Mouse (Mus musculus) 416B (cell line): ENCODE data around the gene Trpm5.
A peak's percentile ranks its signal among the peaks of the same experiment; 100 is the strongest.

ENCODE experiments used
- DNase-seq: peaks from one replicate; pipeline ENCODE4 v3.0.0; 2011; ENCODE audit warnings: low read depth

The Trpm5 gene

DNA sequence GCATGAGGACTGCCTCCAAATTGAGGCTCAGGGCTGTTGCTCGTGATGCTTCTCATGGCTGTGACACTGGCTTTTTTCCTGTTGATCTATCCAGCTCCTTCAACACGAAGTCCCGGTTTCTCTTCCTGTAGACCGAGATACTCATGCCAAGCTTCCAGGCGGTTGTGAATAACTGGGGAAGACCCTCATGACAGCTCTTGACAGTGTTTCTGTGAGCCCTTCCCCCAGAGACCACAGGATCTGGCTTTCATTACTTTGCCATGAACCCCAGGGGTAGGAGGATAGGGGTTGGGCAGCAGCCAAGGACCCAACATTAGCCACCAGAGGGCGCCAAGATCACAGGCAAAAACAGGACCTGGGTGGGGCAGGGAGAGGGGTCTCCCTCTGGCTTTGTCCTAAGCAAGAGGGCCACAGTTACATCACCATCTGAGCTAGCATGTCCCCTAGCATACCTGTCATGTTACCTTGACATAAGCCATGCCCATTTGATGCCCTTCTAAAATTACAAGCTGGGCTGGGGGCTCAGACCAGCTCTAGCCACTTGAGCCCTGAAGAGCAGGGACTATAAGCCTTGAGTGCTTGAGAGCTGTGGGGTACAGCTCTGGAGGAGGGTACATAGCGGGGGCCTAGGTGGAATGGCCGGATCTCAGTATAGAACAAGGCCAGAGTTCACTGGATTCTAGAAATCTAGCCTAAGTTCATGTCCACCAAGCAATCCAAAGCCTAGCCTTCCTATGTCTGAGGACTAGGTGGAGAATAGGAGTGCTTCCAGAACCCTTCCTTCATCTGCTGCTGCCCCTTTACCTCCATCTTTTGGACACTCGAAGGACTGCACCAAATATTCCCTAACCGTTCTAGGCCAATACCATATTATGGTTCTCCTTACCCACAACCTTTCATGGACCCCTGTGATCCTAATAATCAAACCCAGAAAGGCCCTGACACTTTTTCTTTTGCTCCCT is at the start of gene Trpm5:
Trpm5 (minus strand) TSS at position 51 of the 962 bp plus-strand sequence.
- DNase-seq: peak; percentile 38

DNA sequence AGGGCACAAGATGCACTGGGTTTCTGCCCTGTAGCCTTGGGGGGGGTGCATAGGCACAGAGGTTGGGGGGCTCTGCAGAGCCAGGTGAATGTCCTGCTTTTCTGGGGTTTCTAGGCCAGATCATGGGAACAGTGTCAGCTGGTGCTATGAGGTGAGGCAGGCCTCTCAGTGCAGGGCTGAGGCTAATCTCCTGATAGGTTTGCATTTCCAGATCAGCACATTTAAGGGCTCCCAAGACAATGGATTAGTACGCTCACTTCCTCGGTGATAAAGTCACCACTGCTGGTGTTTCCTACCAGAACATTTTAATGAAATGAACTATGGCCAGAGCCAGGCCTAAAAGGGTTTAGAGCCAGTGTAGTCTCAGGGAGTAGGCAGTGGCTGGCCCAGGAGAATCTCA is 48.2 kb upstream of the Trpm5 start:
- DNase-seq: no peak

DNA sequence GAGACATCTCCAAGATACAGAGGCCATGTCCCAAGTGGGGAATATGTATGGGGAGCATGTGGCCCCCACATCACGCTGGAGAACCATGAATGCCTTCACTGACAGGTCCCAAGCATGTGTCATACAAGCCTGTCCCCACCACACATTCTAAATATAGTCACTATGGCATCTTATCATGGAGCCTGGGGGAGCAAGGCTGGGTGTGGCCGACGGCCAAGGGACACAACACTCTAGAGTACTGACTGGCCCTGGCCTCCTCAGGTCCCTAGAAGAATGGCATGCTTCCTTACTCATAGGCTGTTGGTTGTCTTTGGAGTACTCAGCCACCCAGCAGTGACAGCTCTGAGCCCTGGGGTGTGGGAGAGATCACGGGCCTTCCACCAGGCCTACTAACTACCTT is 45.5 kb upstream of the Trpm5 start:
- no peak for DNase-seq

DNA sequence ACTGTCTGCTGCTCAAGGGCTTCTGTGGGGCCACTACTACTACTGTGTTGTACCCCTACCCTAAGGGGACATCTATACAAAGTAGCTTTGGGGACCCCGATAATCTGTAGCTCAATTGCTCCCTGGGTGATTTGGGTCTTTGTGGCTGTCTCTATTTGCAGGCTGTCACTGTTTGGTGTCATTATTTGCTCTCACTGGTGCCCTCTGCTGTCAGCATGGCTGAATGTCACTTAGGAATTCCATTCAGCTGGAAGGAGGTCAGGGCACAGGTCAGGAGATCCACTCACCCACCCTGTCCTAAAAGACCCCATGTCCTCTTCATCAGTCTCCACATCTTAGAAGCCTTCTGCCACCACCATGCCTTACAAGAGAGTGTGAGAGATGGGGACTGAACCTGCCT is 44.3 kb upstream of the Trpm5 start:
- DNase-seq: peak; percentile 42

DNA sequence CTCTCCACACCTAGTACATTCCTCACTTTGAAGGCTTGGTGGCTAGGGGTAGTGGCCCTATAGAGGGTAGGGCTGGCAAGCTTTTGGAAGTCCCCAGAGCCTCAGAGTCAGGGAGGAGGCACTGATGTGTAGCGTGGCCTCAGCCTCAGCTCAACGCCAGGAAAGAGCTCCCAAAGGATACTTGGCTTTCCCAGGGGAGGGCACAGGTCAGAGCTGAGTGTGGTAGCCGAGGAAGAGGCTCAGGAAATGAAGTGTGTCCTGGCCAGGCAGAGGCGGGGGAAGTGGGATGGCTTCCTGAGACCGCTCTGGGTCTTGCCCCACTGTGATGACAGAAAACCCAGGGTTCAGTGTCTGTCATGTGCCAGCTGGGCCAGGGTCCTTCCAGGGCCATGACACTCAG is 42.1 kb upstream of the Trpm5 start:
- DNase-seq: no peak

DNA sequence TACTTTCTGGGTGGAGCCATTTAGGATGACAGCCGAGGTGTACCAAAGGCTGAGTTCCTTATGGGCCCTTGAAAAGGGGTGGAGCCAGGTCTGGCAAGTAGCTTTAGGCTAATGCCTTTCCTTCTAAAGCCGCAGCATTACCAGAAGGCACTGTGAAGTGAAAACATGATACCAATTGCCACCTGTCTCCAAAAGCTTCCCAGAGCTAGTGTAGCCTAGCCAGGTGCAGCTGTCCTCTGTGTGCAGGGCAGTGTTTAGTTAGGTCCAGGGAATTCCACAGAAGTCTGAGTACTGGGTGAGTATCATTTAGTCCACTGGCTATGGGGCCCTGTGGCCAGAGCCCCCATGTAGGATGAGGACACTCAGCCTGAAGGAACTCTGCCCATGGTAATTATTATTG is 41.7 kb upstream of the Trpm5 start:
- no peak for DNase-seq

DNA sequence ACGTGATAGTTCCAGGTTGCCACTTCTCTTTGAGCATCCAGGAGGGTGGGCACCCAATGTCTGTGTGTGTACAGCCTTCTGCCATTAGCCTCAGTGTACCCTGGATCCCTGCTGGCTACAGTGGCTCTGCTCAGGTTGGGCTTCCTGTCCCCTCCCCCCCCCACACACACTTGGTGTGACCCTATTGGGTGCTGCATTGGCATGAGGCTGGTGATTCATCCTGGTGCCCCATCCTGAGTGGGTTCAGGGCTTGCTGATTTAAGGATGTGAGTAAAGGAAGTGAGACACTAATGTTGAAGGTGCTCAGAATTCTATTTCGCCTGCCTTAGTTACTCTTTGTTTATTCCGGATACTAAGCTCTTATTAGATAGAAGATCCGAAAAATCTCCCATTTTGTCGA is 38.4 kb upstream of the Trpm5 start:
- DNase-seq: peak; percentile 81

DNA sequence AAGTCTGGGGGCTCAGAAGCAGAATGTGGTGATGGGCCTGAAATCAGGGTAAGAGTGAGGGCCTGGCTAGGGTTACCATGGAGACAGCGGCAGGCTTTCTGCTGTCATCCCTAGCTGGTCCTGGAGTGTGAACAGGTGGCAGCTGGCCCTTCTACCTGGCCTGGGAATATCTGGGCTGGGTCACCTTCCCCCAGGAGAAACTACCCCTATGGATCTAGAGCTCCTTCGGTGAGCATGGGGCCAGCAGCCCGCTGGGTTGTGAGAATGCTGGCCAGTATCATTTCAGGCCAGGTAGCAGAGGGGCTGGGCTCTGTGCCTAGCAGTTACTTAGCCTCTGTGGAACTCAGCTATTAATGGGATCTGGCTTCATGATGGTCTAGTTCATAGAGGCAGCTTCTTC is 30.5 kb upstream of the Trpm5 start:
- DNase-seq: no peak

DNA sequence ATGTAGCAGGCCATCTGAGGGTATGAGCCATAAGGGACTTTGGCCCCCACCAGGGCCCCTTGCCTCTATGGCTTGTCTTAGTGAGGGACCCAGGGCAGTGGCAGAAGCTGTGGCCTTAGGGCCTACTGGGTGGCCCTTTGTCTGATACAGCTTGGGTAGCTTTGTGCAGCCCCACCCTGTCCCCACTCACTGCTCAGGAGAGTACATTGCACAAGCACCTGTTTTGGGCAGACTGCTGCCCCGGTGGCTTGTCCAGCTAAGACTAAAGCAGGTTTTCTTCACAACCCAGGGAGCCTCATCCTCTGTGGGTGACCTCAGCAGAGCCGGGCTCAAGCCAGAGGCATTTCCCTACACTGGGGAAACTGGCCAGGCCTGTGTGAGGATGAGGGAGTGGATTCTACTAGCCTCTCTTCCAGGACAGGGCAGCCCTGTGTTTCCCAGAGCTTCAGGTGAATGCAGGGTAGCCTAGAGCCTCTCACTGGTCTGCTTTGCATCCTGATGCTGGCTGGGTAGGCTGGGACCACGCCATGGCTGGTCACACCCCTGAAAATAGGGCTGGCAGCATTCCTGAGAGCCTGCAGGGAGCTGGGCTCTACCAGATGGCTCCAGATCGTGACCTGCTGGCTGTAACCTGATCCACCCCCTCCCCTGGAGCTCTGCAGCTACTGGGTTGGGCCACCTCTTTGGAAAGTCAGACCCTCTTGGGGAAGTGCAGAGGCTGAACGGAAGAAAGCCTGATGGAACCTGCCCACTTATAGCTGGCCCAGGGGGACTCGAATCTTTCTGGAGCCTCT is 29.6 kb upstream of the Trpm5 start:
- no peak for DNase-seq

DNA sequence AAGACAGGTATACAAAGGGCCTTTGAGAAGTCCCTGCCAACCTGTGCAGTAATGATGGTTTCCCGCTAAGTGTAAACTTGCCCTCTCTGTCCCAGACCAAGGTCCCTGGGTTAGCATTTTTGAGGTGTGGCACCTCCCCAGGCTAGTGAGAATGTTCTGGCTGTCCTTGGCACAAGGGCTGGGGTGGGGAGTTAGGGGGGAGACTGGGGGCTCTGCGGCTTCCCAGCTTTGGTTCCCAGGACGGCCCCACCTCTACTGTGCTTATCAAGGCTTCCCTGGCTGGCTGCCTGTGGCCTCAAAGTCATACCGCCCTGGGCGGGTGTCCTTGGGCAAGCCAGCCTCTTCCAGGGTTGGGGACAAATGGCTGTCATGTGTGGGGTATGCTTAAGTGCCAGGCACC is 27.7 kb upstream of the Trpm5 start:
- no peak for DNase-seq

DNA sequence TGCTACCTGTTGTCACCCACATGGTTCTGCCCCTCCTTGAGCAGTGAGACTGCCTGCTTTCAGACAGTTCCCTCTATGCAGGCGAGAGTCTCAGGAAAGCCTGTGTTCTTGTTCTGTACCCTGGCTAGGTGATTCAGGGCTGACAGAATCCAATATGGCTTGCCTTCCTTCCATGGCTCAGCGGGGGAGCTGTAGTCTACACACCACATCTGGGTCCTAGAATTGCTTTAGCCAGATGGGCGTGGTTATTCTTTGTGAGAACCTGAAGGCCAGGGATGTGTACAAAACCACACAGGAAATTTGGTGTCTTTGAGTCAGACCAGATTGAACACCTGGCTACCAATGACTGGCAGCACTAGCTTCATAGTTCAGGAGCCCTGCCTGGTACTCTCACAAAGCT is 25.4 kb upstream of the Trpm5 start:
- DNase-seq: peak; percentile 13

DNA sequence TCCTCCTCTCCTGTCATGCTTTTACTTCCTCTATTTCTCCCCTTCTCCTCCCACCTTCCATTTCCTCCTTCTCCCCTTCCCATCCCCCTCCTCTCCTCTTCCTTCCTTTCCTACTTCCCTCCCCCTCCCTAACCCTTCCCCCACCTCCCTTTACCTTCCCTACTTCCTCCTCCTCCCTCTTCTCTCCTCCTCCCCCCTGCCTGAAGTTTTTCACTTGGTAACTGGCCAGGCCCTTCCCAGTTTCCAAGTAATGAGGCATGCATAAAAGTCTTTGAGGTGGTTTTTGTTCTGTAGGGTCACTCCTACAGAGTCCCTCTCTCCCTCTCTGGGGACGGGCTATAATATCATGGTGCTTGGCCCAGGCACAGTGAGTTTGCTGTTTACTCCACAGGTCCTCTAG is 25.0 kb upstream of the Trpm5 start:
- DNase-seq: no peak

DNA sequence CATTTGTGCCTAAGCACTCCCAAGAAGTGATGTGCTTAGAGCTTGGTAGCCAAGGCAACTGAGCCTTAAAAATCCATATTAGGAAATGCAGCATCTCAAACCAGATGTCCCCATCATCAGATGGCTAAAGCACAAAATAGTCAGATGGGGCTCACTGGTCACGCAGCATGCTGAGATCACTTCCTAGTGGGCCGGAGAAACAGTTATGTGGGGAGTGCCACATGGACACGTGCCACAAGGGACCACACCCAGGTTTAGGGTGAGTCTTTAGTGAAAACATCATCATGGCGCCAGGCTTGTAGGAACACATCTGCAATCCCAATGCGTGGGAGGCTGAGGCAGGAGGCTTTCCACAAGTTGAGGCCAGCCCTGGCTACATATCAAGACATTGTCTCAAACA is 22.1 kb upstream of the Trpm5 start:
- no peak for DNase-seq

DNA sequence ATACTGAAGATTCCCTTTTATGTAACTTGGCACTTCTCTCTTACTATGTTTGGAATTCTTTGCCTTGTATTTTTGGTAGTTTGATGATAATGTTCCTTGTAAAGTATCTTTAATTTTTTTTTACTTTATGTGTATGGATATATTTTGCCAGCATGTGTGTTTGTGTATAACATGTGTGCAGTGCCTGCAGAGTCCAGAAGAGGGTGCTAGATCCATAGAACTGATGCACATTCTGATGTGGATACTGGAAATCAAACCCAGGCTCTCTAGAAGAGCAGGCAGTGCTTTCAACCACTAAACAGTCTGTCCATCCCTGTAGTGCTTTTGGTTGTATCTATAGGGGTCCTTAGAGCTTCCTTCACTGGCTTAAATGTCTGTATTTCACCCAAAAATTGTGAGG is 20.3 kb upstream of the Trpm5 start:
- no peak for DNase-seq

DNA sequence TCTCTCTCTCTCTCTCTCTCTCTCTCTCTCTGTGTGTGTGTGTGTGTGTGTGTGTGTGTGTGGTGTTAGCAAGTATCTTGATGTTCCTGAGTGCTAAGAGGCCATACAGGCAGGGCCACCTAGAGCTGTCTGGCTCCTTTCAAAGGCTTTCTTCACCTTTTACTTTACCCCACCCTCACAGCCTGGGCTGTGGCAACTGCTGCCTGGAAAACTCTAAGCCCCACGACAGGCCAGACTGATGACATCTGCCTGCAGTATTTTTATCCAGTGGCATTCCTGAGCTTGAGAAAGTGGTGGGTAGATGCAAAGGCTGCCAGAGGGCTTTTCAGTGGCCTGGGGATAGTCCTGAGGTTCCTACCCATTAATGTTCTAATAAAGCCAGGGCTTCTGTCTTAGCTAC is 18.0 kb upstream of the Trpm5 start:
- DNase-seq: no peak

DNA sequence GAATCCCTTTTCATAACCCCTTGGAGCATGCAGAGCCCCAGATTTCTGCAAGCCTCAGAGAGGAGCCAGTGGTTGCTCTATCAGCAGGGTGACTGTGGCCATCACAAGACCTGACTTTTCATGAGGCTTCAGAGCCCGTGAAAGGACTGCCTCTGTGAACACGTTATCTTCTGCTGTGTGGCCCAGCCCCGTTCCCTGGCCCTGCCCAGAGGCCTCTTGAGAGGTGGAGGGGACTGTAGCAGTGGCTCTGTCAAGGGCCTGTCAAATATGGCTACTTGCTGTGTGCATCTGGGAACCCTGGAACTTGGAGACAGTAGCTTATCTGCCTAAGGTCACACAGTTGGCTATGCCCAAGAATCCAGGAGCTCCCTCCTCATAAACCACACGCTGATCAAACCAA is 17.3 kb upstream of the Trpm5 start:
- no peak for DNase-seq

DNA sequence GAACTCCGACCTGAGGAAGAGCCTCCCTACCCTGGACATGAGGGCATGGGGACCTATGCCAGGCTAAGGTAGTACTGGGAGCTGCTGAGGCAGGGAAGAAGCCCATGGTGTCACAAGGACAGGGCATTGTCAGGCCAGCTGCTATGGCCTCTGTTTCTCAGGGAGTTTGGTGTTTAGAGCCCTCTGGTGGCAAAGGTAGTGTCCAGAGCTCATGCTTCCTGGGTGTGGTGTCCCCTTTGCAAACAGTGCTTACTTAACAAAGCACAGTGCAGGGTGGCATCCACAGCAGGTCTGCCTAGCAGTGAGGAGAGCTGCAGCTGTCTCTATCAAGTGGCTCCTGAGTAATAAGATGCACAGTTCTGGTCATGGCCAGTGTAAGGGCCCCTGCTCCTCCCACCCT is 16.4 kb upstream of the Trpm5 start:
- DNase-seq: no peak

DNA sequence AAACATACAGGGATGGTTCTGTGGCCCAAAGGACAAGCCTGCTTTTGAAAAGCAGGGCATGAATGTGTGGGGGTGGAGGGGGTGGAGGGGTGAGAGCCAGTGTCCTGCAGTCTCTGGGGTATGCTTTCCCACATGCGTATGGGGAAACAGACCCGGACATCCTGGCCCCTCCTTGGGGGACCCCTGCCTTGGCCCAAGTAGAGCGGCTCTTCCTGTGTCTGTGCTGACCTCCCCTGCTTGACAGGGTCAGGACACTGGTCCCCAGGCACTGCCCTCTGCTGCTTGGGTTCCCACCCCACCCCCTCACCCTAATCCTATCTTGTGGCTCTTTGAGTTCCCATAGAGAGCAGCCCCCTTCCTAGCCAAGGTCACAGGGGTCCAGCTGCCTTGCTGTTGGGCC is 15.3 kb upstream of the Trpm5 start:
- no peak for DNase-seq

DNA sequence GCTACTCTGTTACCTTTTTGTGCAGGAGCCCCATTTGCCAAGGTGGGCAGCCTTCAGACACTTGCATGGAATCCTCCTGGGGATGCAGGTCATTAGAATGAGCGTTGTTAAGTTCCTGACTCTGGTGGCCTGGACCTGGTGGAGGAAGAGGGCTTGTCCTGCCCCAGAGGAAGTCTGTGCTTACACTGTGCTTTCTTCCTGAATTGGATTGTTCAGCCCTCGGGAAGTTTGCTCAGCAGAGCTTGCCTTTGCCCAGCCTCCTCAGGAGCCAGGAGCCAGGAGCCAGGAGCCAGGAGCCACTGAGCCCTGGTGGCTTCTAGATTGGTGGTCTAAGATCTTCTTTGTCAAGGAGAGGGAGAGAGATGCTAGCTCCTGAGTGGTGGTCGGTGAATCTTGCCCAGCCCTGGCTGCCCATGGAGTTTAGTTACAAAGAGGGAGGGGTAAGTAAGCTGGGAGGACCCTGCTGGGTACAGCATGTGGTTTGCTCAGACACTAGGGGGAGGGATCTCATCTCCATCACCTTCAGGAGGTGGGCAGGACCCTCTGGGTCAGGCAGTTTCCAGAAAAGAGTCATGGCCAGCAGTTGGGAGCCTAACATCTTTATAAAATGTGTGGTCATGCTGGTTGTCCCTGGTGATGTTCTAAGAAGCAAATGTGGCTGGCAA is 14.7 kb upstream of the Trpm5 start:
- no peak for DNase-seq

DNA sequence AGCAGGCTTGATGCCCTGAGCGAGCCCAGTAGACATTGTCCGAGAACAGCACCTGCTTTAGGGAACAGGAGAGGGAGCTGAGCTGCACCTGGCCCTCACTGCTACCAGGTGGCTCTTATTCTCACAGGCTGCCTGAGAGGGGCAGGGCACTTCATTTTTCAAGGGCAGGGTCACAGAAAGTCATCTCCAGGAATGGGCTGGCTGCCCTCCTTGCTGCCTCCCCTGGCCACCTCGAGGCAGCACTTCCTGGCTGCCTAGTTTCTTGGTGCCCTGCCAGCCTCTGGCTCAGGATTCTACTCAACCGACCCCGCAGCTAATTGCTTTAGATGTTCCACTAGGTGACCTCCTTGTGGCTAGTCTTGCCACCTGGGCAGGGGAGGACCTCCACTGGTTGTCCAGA is 13.8 kb upstream of the Trpm5 start:
- DNase-seq: no peak

DNA sequence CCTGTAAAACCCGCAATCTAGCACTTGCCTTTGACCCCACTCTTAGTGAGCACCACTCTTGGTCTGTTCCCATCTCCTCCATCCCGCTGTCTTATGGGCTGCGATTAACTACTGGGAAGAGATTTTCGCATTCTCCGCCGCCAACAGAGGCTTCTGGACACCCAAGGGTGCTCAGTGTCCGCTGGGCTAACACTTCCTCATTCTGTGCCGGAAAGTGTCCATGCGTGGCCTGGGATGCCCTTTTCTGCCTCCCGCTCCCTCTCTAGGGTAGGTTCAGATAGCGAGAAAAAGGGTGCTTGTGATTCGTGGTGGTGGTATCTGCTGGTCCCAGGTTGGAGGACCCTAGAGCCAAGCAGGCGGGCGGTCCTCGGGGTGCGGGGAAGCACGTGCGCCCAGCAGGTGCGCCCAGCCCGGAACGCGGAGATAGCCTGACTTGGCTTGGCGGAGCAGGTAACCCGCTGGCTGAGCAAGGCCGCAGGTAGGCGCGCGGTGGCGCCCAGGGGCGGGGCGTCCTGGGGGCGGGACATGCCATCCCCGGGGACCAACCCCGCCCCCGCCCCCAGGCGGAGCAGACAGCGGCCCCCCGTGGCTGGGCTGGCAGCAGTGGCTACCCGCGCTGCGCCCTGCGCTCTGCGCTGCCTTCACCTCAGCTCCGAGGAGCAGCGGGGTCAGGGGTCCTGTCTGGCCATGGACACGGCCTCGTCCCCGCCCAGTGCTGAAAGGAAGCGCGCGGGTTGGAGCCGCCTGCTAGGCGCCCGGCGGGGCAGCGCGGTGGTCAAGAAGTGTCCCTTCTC is 12.4 kb upstream of the Trpm5 start:
- DNase-seq: no peak

DNA sequence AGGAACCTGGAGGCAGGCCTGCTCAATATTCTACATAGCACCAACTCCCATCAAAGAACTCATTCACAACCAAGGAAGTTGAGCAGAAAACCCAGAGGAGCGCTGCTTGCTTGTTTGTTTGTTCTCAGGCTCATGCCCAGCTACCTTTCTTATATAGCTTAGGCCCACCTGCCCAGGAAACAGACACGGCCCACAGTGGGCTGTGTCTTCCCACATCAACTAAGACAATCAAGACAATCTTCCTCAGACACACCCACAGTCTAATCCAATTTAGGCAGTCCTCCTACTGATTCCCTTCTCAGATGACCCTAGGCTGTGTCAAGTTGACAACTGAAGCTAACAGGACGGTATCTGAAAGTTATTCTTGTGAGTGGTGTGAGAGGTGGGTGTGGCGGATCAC is 11.6 kb upstream of the Trpm5 start, which contains the start of gene Kcnq1:
Kcnq1 (plus strand) TSS at position 301 of the 400 bp plus-strand sequence.
- no peak for DNase-seq
